Mouse (Mus musculus): ENCODE results near the gene Daxx. TPM values are rescaled to one million over a fixed set of nuclear protein-coding genes. Genes with fewer than 3 reads are reported as not detected.
"Not testable (repeated sequence)": the region's sequence is repeated elsewhere in the genome, so short reads cannot be mapped to it uniquely, and the experiment has no call there.

Daxx gene
- total RNA-seq, 4 experiments from 2014 or later = 24.2 to 27.1 (median 26.1) TPM

DNA sequence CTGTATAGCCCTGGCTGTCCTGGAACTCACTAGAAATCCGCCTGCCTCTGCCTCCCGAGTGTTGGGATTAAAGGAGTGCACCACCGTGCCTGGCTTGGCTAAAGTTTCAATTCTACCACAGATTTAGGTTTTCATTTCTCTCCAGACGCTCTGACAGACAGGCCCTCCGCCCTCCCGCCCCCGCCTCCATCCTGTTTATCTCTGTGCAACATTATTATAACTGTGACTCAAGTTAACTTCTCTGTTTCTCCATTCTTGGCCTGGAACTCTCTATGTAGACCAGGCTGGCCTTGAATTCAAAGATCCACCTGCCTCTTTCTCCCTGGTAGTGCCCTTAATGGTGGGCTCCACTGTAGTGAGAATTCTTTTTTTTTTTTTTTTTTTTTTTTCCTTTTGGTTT, 6.7 kb upstream of the Daxx start:
- DNase-seq (ENCODE audit: low spot score in 2 of 2) = no peak

DNA sequence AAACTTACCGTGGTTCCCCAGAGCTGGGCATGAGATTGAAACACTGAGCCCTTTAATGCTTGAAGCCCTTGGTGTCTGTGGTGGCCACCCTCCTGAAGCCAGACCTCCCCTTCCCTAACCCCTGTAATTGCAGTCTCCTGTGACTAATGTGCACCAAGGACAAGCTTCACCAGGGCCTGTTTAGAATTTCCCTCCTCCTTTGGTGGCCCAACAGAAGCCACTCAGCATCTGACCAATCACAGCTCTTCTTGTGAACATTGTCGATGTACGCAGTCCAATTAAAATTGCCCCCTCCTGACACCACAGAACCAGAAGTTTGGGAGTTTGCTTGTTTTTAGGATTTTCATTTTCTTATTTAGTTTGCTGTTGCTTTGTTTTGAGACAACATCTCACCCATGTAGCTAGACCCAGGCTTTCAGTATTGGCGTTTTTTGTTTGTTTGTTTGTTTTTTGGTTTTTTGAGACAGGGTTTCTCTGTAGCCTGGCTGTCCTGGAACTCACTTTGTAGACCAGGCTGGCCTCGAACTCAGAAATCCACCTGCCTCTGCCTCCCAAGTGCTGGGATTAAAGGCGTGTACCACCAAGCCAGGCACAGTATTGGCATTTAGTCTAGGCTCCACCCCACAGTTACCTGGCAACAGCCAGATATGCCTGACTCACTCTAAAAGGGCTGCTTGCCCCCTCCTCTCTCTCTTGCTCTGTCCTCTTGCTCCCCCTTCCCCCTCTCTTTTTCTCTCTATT, 5.1 kb upstream of the Daxx start:
- DNase-seq (ENCODE audit: low spot score in 2 of 2) = not testable (repeated sequence)

DNA sequence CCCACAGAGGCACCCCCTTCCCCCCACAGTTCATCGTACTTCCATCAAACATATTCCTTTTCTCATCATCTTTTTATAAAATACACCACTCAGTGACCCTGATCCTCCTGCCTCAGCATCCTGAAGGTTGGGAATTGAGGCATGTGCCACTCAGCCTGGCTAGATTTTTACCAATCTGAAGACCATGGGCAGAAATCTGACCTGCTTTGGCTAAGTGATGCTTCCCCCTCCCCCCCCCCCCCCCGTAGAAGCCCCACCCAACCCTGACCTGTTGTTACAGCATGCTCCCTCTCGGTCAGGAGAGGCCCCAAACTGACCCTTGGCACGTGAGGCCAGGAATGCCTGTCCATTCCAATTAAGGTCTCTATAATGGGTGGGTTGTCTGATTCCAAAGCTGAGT, 4.4 kb upstream of the Daxx start, which contains the start of gene Platr17:
Gene Platr17, plus strand, starts transcription at position 301 of the 400 bp plus-strand sequence.
- not testable (repeated sequence) for DNase-seq (ENCODE audit: low spot score in 2 of 2)

DNA sequence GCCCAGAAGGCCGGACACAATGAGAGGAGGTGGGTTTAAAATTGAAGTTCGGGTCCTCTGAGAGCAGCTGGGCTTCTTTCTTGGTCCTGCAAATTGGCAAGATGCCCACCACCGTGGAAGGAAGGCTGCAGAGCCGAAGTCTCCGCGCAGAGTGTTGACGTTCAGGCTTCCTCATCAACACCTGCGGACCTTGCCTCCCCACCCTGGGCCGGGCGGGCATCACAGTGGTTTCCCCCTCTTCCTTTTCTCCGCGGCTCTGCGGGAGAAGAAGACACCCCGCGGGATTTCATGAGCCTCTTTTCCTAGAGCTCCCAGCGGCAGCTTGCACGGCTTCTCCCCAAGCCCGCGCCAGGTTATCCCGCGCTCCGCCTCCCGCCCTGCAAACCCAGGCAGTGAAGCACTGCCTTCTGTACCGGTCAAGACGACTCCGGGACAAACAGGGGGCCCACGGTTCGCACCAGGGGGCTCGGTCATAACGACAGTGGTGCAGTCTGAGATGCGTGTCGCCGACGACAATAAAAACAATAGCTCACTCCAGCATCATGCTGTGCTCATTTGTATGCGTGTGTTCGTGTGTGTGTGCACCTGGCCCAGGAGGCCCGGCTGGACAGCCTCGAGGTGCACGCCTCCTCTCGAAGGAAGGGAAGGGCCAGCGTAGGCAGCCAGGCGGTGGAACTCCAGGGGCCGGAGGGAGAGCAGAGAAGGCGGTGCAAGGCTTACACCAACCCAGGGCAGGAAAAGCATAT, 710 bp upstream of the Daxx start:
- no peak for DNase-seq (ENCODE audit: low spot score in 2 of 2)

DNA sequence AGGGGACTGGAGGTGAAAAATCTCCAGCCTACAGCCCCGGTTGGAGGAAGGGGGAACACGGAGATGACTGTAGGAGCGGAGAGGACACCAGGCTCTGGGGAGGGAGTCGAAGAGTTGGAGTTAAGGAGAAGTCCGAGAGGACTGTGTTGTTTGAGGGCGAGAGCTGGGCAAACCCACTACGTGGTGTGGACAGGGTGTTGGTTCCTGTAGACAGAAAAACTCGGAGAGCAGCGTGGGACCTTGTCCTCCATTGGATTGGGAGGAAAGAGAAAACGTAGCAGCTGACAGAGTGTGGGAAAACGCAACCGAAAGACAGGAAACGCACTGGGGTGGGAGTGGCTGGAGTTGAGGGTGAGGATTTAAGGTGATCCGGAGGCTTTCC, 646 bp downstream of the Daxx start:
- no peak for DNase-seq (ENCODE audit: low spot score in 2 of 2)

DNA sequence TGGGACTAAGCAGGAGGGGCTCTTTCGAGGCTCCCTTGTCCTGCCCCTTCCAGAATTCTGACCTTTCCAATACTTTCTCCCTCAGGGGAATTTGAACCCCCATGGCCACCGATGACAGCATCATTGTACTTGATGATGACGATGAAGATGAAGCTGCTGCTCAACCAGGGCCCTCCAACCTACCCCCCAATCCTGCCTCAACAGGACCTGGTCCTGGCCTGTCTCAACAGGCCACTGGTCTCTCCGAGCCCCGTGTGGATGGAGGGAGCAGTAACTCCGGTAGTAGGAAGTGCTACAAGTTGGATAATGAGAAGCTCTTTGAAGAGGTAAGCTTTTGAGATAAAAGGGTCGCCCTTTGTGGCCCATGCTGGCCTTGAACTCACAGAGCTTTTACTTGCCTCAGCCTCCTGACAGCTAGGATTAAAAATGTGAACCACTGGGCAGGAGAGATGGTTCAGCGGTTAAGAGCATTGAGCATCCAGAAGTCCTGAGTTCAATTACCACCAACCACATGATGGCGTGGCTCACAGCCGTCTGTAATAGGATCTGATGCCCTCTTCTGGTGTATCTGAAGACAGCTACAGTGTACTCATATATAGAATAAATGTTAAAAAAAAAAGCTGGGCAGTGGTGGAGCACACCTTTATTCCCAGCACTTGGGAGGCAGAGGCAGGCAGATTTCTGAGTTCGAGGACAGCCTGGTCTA, 1.3 kb downstream of the Daxx start:
- no peak for DNase-seq (ENCODE audit: low spot score in 2 of 2)

DNA sequence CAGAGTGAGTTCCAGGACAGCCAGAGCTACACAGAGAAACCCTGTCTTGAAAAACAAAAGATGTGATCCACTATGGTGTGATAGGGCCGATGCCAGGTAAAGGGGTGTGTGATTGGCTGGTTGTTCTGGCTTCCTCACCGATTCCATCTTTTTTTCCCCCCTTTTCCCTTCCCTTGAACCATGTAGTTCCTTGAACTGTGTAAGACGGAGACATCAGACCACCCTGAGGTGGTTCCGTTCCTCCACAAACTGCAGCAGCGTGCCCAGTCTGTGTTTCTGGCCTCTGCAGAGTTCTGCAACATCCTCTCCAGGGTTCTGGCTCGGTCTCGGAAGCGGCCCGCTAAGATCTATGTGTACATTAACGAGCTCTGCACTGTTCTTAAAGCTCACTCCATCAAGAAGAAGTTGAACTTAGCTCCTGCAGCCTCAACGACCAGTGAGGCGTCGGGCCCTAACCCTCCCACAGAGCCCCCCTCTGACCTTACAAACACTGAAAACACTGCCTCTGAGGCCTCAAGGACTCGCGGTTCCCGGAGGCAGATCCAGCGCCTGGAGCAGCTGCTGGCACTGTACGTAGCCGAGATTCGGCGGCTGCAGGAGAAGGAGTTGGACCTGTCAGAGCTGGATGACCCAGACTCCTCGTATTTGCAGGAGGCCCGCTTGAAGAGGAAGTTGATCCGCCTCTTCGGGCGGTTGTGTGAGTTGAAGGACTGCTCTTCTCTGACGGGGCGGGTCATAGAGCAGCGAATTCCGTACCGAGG, 2.0 kb downstream of the Daxx start:
- DNase-seq (ENCODE audit: low spot score in 2 of 2) = no peak

DNA sequence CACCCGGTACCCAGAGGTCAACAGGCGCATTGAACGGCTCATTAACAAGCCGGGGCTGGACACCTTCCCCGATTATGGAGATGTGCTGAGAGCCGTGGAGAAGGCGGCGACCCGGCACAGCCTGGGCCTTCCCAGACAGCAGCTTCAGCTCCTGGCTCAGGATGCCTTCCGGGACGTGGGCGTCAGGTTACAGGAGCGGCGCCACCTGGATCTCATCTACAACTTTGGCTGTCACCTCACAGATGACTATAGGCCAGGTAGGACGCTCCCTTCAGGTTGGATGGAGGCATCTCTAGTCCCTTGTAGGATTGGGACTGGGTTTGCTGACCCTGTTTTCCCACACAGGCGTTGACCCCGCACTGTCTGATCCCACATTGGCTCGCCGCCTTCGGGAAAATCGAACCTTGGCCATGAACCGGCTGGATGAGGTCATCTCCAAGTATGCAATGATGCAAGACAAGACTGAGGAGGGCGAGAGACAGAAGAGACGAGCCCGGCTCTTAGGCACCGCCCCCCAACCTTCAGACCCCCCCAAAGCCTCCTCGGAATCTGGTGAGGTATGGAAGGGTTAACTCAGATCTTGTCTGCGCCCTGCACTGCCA, 2.7 kb downstream of the Daxx start:
- DNase-seq (ENCODE audit: low spot score in 2 of 2) = no peak

DNA sequence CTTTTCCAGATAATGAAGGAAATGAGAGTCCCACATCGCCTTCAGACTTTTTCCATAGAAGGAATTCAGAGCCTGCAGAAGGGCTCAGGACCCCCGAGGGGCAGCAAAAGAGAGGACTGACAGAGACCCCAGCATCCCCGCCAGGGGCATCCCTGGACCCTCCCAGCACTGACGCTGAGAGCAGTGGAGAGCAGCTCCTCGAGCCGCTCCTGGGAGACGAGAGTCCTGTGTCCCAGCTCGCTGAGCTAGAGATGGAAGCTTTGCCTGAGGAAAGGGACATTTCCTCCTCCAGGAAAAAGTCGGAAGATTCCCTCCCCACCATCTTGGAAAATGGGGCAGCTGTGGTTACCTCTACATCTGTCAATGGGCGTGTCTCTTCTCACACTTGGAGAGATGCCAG, 4.0 kb downstream of the Daxx start:
- no peak for DNase-seq (ENCODE audit: low spot score in 2 of 2)

DNA sequence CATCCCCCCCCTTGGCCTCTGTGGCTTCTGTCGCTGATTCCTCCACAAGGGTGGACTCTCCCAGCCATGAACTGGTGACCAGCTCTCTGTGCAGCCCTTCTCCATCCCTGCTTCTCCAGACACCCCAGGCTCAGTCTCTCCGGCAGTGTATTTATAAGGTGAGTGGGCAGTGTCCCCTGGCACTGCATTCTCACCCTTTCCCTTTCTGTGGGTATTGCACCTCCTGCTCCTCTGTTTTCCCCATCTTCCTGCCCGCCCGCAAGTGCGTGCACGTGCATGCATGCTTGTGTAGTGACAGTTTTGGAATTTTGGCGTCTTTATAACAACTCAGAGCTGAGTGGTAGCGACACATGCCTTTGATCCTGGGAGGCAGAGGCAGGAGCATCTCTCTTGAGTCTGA, 4.7 kb downstream of the Daxx start:
- DNase-seq (ENCODE audit: low spot score in 2 of 2) = no peak

DNA sequence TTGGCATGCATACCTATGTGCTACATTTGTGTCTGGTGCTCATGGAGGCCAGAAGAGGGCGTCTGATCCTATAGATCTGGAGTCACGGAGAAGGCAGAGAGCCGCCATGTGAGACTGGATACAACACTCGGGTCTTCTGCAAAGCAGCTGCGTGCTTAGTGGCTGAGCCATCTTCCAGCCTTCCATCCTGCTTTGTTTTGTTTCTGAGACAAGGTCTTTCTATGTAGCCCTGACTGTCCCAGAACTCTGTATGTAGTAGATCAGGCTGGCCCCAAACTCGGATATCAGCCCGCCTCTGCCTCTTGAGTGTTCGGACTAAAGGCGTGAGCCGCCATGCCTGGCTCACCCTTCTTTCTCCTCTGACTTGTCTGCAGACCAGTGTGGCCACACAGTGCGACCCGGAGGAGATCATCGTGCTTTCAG, 5.8 kb downstream of the Daxx start:
- DNase-seq (ENCODE audit: low spot score in 2 of 2) = no peak

DNA sequence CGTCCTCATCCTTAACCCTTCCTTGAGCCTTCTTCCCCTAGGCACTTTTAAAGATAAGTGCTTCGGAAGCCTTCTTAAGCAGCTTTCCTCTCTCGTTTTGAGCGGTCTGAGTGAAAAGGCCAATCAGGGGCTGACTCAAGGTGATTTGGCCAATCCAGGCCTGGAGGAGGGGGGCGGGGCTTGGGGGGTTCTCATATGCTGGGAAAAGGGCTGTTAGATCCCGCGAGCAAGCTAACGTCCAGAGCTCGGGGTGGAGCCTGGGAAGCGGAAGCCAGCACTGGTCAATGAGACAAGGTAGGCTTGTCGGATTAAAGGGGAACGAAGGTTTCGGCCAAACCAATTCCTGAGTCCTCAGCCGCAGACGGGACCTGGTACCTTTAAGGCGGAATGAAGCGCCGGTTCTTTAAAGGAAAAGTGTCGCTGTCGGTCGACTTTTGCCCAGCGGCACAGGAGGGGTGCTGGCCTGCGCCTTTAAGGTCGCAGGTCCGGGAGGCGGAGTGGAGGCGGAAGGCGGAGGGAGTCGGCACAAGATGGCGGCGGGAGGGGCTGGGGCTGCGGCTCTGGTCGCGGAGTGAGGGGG, 6.5 kb downstream of the Daxx start, which contains the start of the genes Tapbp and Zbtb22:
Gene Tapbp, plus strand, starts transcription at position 229 of the 580 bp plus-strand sequence.
Gene Zbtb22, plus strand, starts transcription at position 234 of the 580 bp plus-strand sequence.
- peak; percentile 97 for DNase-seq (ENCODE audit: low spot score in 2 of 2)

DNA sequence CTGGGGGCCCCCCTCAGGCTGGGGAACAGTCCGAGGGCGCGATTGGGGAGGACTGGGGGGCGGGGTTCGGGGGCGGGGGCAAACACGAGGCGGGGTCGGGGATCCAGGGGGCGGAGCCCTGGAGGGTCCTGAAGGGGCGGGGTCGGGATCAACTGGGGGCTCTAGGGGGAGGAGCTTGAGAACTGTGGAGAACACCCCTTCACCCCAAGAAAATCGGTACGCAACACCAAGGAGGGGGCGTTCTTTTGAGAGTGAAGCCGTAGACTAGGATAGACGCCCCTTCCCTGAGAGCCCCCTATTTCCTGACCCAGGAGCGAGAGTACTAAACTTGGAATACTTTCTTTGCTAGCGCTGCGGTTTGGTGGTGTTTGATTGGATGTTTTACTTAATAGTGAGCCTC, 7.1 kb downstream of the Daxx start:
- DNase-seq (ENCODE audit: low spot score in 2 of 2) = no peak

DNA sequence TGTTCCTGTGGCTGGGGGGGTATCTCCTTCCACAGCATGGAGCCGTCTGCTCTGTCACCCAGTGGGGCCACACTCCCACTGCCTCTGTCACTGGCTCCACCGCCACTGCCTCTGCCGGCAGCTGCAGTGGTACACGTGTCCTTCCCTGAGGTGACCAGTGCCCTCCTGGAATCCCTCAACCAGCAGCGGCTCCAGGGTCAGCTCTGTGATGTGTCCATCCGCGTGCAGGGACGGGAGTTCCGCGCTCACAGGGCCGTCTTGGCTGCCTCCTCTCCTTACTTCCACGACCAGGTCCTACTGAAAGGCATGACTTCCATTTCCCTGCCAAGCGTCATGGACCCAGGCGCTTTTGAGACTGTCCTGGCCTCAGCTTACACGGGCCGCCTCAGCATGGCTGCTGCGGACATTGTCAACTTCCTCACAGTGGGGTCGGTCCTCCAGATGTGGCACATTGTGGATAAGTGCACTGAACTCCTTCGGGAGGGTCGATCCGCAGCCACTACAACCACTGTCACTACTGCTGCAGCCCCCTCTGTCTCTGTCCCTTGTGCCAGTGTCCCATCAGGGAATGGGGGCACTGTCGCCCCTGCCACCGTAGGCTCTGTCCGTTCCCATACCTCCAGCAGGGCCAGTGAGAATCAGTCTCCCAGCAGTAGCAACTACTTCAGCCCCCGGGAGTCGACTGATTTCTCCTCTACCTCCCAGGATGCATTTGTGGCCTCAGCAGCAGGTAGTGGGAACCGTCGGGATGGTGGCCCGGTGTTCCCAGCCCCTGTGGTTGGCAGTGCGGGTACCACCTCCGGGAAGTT, 7.8 kb downstream of the Daxx start:
- DNase-seq (ENCODE audit: low spot score in 2 of 2) = no peak

DNA sequence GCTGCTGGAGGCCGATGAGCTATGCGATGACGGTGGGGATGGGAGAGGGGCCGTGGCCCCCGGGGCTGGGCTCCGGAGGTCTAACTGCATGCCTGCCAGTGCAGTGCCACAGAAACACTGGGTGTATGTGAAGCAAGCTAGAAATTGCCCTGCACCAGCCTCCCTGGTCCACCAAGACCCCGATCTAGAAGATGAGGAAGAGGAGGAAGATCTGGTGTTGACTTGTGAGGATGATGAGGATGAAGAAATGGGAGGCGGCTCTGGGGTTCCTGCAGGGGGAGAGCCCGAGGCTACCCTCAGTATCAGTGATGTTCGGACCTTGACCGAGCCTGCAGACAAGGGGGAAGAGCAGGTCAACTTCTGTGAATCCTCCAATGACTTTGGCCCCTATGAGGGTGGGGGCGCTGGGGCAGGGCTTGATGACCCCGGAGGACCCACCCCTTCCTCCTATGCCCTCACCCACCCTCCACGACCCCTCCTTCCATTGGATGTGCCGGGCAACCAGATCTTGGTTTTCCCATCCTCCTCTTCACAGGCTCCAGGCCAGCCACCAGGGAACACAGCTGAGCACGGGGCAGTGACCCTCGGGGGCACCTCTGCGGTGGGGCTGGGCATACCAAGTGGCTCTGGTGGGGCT, 8.6 kb downstream of the Daxx start:
- no peak for DNase-seq (ENCODE audit: low spot score in 2 of 2)

DNA sequence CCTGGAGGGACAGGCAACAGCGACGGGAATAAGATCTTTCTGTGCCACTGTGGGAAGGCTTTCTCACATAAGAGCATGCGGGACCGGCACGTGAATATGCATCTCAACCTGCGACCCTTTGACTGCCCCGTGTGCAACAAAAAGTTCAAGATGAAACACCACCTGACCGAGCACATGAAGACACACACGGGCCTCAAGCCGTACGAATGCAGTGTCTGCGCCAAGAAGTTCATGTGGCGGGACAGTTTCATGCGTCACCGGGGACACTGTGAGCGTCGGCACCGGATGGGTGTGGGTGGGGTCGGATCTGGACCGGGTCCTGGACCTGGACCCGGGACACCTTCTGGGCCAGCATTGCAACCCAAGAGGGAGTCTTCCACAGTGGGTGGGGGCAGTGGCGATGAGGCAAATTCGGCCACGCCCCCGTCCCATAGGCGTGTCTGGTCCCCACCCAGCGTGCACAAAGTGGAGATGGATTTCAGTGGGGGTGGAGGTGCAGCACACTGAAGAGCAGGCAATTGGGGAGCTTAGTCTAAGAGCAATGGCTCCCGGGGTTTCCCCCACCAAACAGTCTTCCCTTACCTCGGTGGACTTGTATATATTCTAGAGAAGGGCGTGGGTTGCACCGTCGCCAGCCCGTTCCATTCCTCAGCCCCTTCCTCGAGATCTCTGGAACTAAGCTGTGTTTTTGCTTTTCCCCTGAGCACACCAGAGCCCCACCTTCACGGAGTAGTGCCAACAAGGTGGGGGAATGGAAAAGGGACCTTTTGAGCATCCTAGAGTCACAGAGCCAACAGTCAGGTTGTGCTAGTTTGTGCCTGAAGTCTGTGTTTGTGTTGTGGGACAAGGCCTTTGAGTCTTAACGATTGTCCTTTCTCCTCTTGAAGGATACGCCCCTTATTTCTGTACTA, 9.3 kb downstream of the Daxx start:
- DNase-seq (ENCODE audit: low spot score in 2 of 2) = no peak

DNA sequence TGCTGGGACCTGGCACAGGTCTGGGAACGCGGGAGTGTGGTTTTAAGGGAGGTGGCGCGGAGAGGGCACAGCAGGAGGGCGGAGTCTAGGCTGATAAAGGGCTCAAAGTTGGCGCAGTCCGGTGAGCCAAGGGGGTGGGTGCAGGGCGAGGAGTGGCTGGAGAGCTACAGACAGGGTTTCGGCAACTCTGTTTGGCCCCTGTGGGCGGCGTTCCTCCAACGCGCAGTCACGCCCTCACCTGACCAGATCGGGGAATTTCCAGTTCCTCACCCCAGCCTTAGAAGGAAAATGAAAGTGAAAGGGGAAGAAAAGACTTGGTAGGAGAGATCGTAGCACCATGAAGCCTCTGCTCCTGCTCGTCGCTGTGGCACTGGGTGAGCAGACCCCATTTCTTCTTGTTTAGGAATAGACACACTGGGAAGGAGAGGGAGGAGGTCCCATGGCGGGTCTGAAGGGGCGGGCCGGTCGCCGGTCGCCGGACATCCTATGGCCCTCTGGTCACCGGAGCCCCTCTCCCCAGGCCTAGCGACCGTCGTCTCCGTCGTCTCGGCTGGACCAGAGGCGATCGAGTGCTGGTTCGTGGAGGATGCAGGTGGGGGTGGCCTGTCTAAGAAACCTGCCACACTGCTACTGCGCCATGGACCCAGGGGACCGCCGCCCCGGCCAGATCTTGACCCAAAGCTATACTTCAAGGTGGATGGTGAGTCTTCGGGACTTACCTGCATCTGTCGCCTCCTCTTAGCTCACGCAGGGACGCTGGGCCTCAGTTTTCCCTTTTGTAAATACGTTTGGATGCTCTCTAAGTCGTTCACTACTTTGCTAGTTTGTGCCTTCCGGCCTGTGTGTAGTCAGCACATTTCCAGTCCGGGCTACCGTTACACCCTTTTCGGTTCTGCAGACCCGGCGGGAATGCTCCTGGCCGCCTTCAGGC, 10.4 kb downstream of the Daxx start:
- DNase-seq (ENCODE audit: low spot score in 2 of 2) = peak in 1 of 2 experiments; percentile 36
